Mouse (Mus musculus) ES-Bruce4 (cell line): Measurements from ENCODE around the gene Gm10203.

Experiments
- CTCF ChIP-seq: IDR thresholded peaks from one replicate; pipeline ENCODE4 v1.8.1; 2011; ENCODE audit warnings: low read depth, low read length
- POLR2A ChIP-seq: IDR thresholded peaks from one replicate; pipeline ENCODE4 v1.8.1; 2011; ENCODE audit warnings: low read length; ENCODE audit not compliant: insufficient read depth

- TF ChIP-seq CTCF (no peak), POLR2A (no peak)
These were observed 31.0 kb upstream of the Gm10203 start for GRCm38 (mm10) chr6:149098993-149099392.
